Mouse (Mus musculus): ENCODE results near the gene Cd164l2. TPM values are rescaled to one million over a fixed set of nuclear protein-coding genes. Genes with fewer than 3 reads are reported as not detected.

Gene Cd164l2
- polyA plus RNA-seq, 1 experiment: 9.6 TPM

DNA sequence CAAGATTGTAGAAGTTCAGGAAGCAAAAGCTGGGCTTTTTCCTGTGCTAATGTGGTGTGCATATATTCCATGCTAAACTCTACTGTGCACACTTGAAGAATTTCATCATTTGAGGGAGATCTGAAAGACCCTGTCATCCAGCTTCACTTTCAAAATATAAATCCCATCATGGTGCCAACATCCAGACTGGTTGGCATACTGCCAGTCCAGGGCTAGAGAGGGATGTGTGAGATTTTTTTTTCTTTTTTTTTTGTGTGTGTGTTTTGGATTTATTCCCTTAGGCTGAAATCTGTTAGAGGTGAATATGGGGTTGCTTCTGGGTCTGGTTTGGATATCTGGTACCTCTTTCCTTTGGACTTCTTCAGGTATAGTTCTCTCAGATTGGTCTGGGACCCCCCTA lies 41.3 kb upstream of the Cd164l2 start:
- H3K9ac ChIP-seq (ENCODE audit: low read depth, poor library complexity, severe bottlenecking): no peak overlapping the region
- TF ChIP-seq POLR2A (IDR thresholded peaks at IDR 0.05; ENCODE audit: insufficient read depth, low read length): no peak
- TF ChIP-seq EP300 (IDR thresholded peaks at IDR 0.05; ENCODE audit: insufficient read depth, low read depth, low read length): no peak
- TF ChIP-seq CTCF (IDR thresholded peaks at IDR 0.05; ENCODE audit: low read depth, low read length): no peak
- peaks cover 5% of the 10 kb centered on the region for H3K4me1 ChIP-seq (ENCODE audit: control insufficient read depth, insufficient read depth, low read length)
- no peak overlapping the region for H3K4me3 ChIP-seq (ENCODE audit: low read depth, low read length)
- H3K27ac ChIP-seq (ENCODE audit: insufficient read depth, low read length): no peak overlapping the region
- H3K27me3 ChIP-seq (ENCODE audit: control insufficient read depth, insufficient read depth, low read length, poor library complexity, severe bottlenecking): no peaks in the 10 kb centered on the region
- H3K36me3 ChIP-seq (ENCODE audit: control insufficient read depth, insufficient read depth, low read length, poor library complexity, severe bottlenecking): peaks cover 2% of the 10 kb centered on the region; the same call in 1 of the 2 replicates
- no peaks in the 10 kb centered on the region for H3K9me3 ChIP-seq (replicated peaks; ENCODE audit: control insufficient read depth, insufficient read depth, low read length, poor library complexity, severe bottlenecking)

DNA sequence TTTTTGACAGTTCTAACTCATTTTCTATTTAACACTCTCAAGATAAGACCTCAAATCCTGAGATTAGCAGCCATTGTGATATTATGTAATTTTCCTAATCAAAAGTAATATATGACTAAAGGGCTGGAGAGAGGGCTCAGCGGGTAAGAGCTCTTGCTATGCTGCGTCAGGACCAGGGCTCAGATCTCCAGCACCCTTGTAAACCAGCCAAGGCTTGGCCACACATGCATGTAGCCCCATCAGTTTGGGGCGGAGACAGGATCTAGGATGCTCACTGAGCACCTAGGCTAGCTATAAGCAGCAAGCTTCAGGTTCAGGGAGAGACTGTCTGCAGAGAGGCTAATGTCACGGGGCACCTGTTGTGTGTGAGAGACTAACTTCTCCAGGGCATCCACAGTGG lies 39.5 kb upstream of the Cd164l2 start:
- no peak overlapping the region for H3K4me3 ChIP-seq (ENCODE audit: low read depth, low read length)
- no peak overlapping the region for H3K9ac ChIP-seq (ENCODE audit: low read depth, poor library complexity, severe bottlenecking)
- no peak overlapping the region for H3K27ac ChIP-seq (ENCODE audit: insufficient read depth, low read length)
- H3K27me3 ChIP-seq (ENCODE audit: control insufficient read depth, insufficient read depth, low read length, poor library complexity, severe bottlenecking): no peaks in the 10 kb centered on the region
- peaks cover 2% of the 10 kb centered on the region; the same call in 1 of the 2 replicates for H3K36me3 ChIP-seq (ENCODE audit: control insufficient read depth, insufficient read depth, low read length, poor library complexity, severe bottlenecking)
- no peaks in the 10 kb centered on the region for H3K9me3 ChIP-seq (replicated peaks; ENCODE audit: control insufficient read depth, insufficient read depth, low read length, poor library complexity, severe bottlenecking)
- H3K4me1 ChIP-seq (ENCODE audit: control insufficient read depth, insufficient read depth, low read length): peaks cover 3% of the 10 kb centered on the region
- TF ChIP-seq EP300 (IDR thresholded peaks at IDR 0.05; ENCODE audit: insufficient read depth, low read depth, low read length): no peak

GRCm38 (mm10) chr4:133174361-133174760 lies 37.6 kb upstream of the Cd164l2 start:
- peaks cover 9% of the 10 kb centered on the region for H3K36me3 ChIP-seq (ENCODE audit: control insufficient read depth, insufficient read depth, low read length, poor library complexity, severe bottlenecking)
- TF ChIP-seq EP300 (IDR thresholded peaks at IDR 0.05; ENCODE audit: insufficient read depth, low read depth, low read length) (no peak), CTCF (IDR thresholded peaks at IDR 0.05; ENCODE audit: low read depth, low read length) (no peak), POLR2A (IDR thresholded peaks at IDR 0.05; ENCODE audit: insufficient read depth, low read length) (no peak)
- H3K27ac ChIP-seq (ENCODE audit: insufficient read depth, low read length): peak overlapping the region; percentile 45; the same call in 1 of the 2 replicates
- H3K9ac ChIP-seq (ENCODE audit: low read depth, poor library complexity, severe bottlenecking): no peak overlapping the region
- H3K4me3 ChIP-seq (ENCODE audit: low read depth, low read length): no peak overlapping the region
- H3K9me3 ChIP-seq (replicated peaks; ENCODE audit: control insufficient read depth, insufficient read depth, low read length, poor library complexity, severe bottlenecking): no peaks in the 10 kb centered on the region
- peaks cover 3% of the 10 kb centered on the region for H3K4me1 ChIP-seq (ENCODE audit: control insufficient read depth, insufficient read depth, low read length)
- no peaks in the 10 kb centered on the region for H3K27me3 ChIP-seq (ENCODE audit: control insufficient read depth, insufficient read depth, low read length, poor library complexity, severe bottlenecking)

GRCm38 (mm10) chr4:133175274-133175673 lies 36.7 kb upstream of the Cd164l2 start:
- H3K9me3 ChIP-seq (replicated peaks; ENCODE audit: control insufficient read depth, insufficient read depth, low read length, poor library complexity, severe bottlenecking): no peaks in the 10 kb centered on the region
- no peak overlapping the region for H3K9ac ChIP-seq (ENCODE audit: low read depth, poor library complexity, severe bottlenecking)
- peaks cover 8% of the 10 kb centered on the region for H3K36me3 ChIP-seq (ENCODE audit: control insufficient read depth, insufficient read depth, low read length, poor library complexity, severe bottlenecking)
- H3K27me3 ChIP-seq (ENCODE audit: control insufficient read depth, insufficient read depth, low read length, poor library complexity, severe bottlenecking): no peaks in the 10 kb centered on the region
- TF ChIP-seq POLR2A (IDR thresholded peaks at IDR 0.05; ENCODE audit: insufficient read depth, low read length) (no peak), CTCF (IDR thresholded peaks at IDR 0.05; ENCODE audit: low read depth, low read length) (no peak), EP300 (IDR thresholded peaks at IDR 0.05; ENCODE audit: insufficient read depth, low read depth, low read length) (no peak)
- H3K4me1 ChIP-seq (ENCODE audit: control insufficient read depth, insufficient read depth, low read length): peaks cover 3% of the 10 kb centered on the region
- H3K27ac ChIP-seq (ENCODE audit: insufficient read depth, low read length): no peak overlapping the region
- no peak overlapping the region for H3K4me3 ChIP-seq (ENCODE audit: low read depth, low read length)

GRCm38 (mm10) chr4:133175998-133176760 lies 35.8 kb upstream of the Cd164l2 start:
- peaks cover 12% of the 10 kb centered on the region for H3K36me3 ChIP-seq (ENCODE audit: control insufficient read depth, insufficient read depth, low read length, poor library complexity, severe bottlenecking)
- no peaks in the 10 kb centered on the region for H3K9me3 ChIP-seq (replicated peaks; ENCODE audit: control insufficient read depth, insufficient read depth, low read length, poor library complexity, severe bottlenecking)
- H3K4me3 ChIP-seq (ENCODE audit: low read depth, low read length): no peak overlapping the region
- H3K27ac ChIP-seq (ENCODE audit: insufficient read depth, low read length): no peak overlapping the region
- H3K9ac ChIP-seq (ENCODE audit: low read depth, poor library complexity, severe bottlenecking): no peak overlapping the region
- no peaks in the 10 kb centered on the region for H3K27me3 ChIP-seq (ENCODE audit: control insufficient read depth, insufficient read depth, low read length, poor library complexity, severe bottlenecking)
- TF ChIP-seq POLR2A (IDR thresholded peaks at IDR 0.05; ENCODE audit: insufficient read depth, low read length) (no peak), CTCF (IDR thresholded peaks at IDR 0.05; ENCODE audit: low read depth, low read length) (no peak), EP300 (IDR thresholded peaks at IDR 0.05; ENCODE audit: insufficient read depth, low read depth, low read length) (no peak)
- H3K4me1 ChIP-seq (ENCODE audit: control insufficient read depth, insufficient read depth, low read length): peaks cover 3% of the 10 kb centered on the region

DNA sequence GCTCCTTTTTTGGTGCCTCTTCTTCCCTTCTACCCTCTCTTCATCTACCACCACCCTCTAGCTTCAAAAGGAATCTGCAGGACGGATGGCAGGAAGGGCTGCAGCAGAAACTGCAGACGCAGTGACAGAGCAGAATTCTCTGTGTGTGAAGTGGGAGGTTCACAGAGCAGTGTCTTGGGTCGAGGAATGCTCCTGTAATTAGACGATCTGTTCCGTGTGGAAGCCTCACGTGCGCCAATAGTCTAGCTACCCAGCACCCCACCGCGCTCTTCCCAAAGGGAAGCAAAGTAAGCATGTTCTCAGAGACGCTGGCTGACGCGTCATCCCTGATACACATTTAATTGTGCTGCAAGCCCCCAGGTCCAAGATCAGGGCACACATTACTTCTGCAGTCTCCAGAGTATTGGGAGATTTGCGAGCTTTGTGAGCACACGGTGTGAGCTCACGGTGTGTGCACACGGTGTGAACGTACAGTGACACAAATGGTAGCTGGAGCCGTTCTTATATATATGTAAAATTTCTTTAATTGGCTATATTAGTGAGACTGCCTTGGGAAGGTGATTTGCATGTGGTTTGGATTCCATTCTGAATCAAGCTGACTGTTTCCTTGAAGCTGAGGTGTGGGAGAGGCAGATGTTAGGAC lies 35.0 kb upstream of the Cd164l2 start:
- no peak overlapping the region for H3K4me3 ChIP-seq (ENCODE audit: low read depth, low read length)
- no peaks in the 10 kb centered on the region for H3K9me3 ChIP-seq (replicated peaks; ENCODE audit: control insufficient read depth, insufficient read depth, low read length, poor library complexity, severe bottlenecking)
- H3K9ac ChIP-seq (ENCODE audit: low read depth, poor library complexity, severe bottlenecking): no peak overlapping the region
- peaks cover 15% of the 10 kb centered on the region for H3K36me3 ChIP-seq (ENCODE audit: control insufficient read depth, insufficient read depth, low read length, poor library complexity, severe bottlenecking)
- peaks cover 3% of the 10 kb centered on the region for H3K4me1 ChIP-seq (ENCODE audit: control insufficient read depth, insufficient read depth, low read length)
- H3K27me3 ChIP-seq (ENCODE audit: control insufficient read depth, insufficient read depth, low read length, poor library complexity, severe bottlenecking): no peaks in the 10 kb centered on the region
- TF ChIP-seq EP300 (IDR thresholded peaks at IDR 0.05; ENCODE audit: insufficient read depth, low read depth, low read length) (no peak), POLR2A (IDR thresholded peaks at IDR 0.05; ENCODE audit: insufficient read depth, low read length) (no peak), CTCF (IDR thresholded peaks at IDR 0.05; ENCODE audit: low read depth, low read length) (no peak)
- no peak overlapping the region for H3K27ac ChIP-seq (ENCODE audit: insufficient read depth, low read length)

Measured in ES-Bruce4 (cell line).